Mouse (Mus musculus) heart, embryonic 11.5 days (tissue): Measurements from ENCODE around the gene Cox6b2. TPM values are rescaled to one million over a fixed set of nuclear protein-coding genes. Genes with fewer than 3 reads are reported as not detected.

Source experiments
- ATAC-seq: fragments of 200-750 bp; cut with Nextera tagmentation; replicated peaks from 2 replicates; pipeline ENCODE4 v1.8.0; 2017; ENCODE audit warnings: moderate library complexity; ENCODE audit not compliant: insufficient number of reproducible peaks, low FRiP score, low TSS enrichment
- H3K27ac ChIP-seq: fragments of 300-500 bp; sonication (generic); 2 replicates; pipeline ENCODE4 v1.5.1; 2014; ENCODE audit warnings: mild to moderate bottlenecking, low read depth, low read length
- H3K27me3 ChIP-seq: fragments of 300-500 bp; sonication (generic); 2 replicates; pipeline ENCODE4 v1.6.1; 2014; ENCODE audit warnings: mild to moderate bottlenecking, low read length, mixed read lengths; ENCODE audit not compliant: control insufficient read depth, insufficient read depth
- H3K36me3 ChIP-seq: fragments of 300-500 bp; sonication (generic); 2 replicates; pipeline ENCODE4 v1.6.1; 2014; ENCODE audit warnings: mild to moderate bottlenecking, low read length, moderate library complexity, mixed read lengths; ENCODE audit not compliant: control insufficient read depth, insufficient read depth
- H3K4me1 ChIP-seq: fragments of 300-500 bp; sonication (generic); 2 replicates; pipeline ENCODE4 v1.6.1; 2014; ENCODE audit warnings: low read length; ENCODE audit not compliant: control insufficient read depth, insufficient read depth
- H3K4me2 ChIP-seq: fragments of 300-500 bp; sonication (generic); 2 replicates; pipeline ENCODE4 v1.6.1; 2014; ENCODE audit warnings: mild to moderate bottlenecking, moderate library complexity
- H3K4me3 ChIP-seq: fragments of 300-500 bp; sonication (generic); 2 replicates; pipeline ENCODE4 v1.5.1; 2014; ENCODE audit warnings: low read depth, low read length
- H3K9ac ChIP-seq: fragments of 300-500 bp; sonication (generic); 2 replicates; pipeline ENCODE4 v1.6.1; 2014; ENCODE audit warnings: mild to moderate bottlenecking, low read depth, low read length, moderate library complexity
- H3K9me3 ChIP-seq: fragments of 300-500 bp; sonication (generic); replicated peaks from 2 replicates; pipeline ENCODE4 v1.6.1; 2016; ENCODE audit warnings: low read length; ENCODE audit not compliant: control insufficient read depth
- WGBS: fragments of 180-500 bp; shearing (Covaris S2); extraction: QIAGEN DNeasy Blood & Tissue Kit; methylation state at CpG from one replicate; pipeline ENCODE4 v1.1.7; 2014; ENCODE audit not compliant: insufficient replicate concordance; 5-methylcytosine and 5-hydroxymethylcytosine counted together
- polyA plus RNA-seq: library from polyadenylated mRNA; unstranded; fragments of >200 nt; fragmentation: Nextera tagmentation; extraction: Ambion mirVana; gene quantifications from 2 replicates; pipeline ENCODE4 v1.2.1, GENCODE M21; 2014

The Cox6b2 gene
- polyA plus RNA-seq, 1 experiment from 2014 or later, result 42.4 TPM

- Histone ChIP-seq H3K4me1 (peaks cover 18% of the 10 kb centered on the region), H3K36me3 (peaks cover 13% of the 10 kb centered on the region), H3K27ac (0 out of 2 replicates have a peak overlapping the region, but pooled peaks have one; percentile 71), H3K9me3 (no peaks in the 10 kb centered on the region), H3K4me2 (0 out of 2 replicates have a peak overlapping the region, but pooled peaks have one; percentile 20), H3K27me3 (no peaks in the 10 kb centered on the region), H3K4me3 (no peak overlapping the region), H3K9ac (no peak overlapping the region)
- no peak for ATAC-seq
- 78% methylated on average over 20 of the region's 22 CpGs for WGBS
Observed at GRCm38 (mm10) chr7:4746326-4746980, 6.4 kb downstream of the Cox6b2 start.

DNA sequence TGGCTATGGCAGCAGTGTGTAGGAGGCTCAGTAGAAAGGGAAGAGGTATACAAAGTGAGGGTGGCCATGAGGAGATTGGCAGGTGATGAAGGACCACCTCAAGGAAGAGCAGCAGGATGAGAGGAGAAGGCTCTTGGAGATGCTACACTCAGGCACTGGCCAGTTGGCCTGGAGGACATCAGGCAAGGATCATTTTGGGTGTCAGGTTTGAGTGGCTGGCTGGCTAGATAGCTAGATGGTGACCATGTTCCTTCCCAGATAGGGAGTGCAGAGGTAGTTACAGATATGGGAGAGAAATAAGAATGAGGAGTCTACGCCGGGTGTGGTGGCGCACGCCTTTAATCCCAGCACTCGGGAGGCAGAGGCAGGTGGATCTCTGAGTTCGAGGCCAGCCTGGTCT is 8.0 kb downstream of the Cox6b2 start:
- Histone ChIP-seq H3K9ac (no peak overlapping the region), H3K4me3 (no peak overlapping the region), H3K4me2 (no peak overlapping the region), H3K27me3 (no peaks in the 10 kb centered on the region), H3K36me3 (peaks cover 13% of the 10 kb centered on the region), H3K9me3 (no peaks in the 10 kb centered on the region), H3K27ac (no peak overlapping the region), H3K4me1 (peaks cover 20% of the 10 kb centered on the region)
- ATAC-seq, result no peak
- 85% methylated on average over 5 of the region's 6 CpGs for WGBS

- no peak for ATAC-seq
- Histone ChIP-seq H3K4me3 (no peak overlapping the region), H3K27me3 (no peaks in the 10 kb centered on the region), H3K9me3 (no peaks in the 10 kb centered on the region), H3K36me3 (peaks cover 13% of the 10 kb centered on the region), H3K4me2 (0 out of 2 replicates have a peak overlapping the region, but pooled peaks have one; percentile 22), H3K9ac (0 out of 2 replicates have a peak overlapping the region, but pooled peaks have one; percentile 3), H3K27ac (no peak overlapping the region), H3K4me1 (peaks cover 20% of the 10 kb centered on the region)
- WGBS, result 49% methylated on average over 2 of the region's 2 CpGs
Observed at GRCm38 (mm10) chr7:4743354-4743753, 9.5 kb downstream of the Cox6b2 start.

- no peak for ATAC-seq
- H3K27ac ChIP-seq, result no peak overlapping the region
- no peaks in the 10 kb centered on the region for H3K9me3 ChIP-seq
- H3K4me3 ChIP-seq, result no peak overlapping the region; the same call in 1 of the 2 replicates
- 84% methylated on average over 6 of the region's 6 CpGs for WGBS
- H3K9ac ChIP-seq, result peak overlapping the region; percentile 34; the same call in 1 of the 2 replicates
- peaks cover 13% of the 10 kb centered on the region for H3K36me3 ChIP-seq
- peak overlapping the region; percentile 78; the same call in 1 of the 2 replicates for H3K4me2 ChIP-seq
- H3K27me3 ChIP-seq, result no peaks in the 10 kb centered on the region
- H3K4me1 ChIP-seq, result peaks cover 20% of the 10 kb centered on the region
Observed at GRCm38 (mm10) chr7:4742482-4742819, 10.4 kb downstream of the Cox6b2 start.

DNA sequence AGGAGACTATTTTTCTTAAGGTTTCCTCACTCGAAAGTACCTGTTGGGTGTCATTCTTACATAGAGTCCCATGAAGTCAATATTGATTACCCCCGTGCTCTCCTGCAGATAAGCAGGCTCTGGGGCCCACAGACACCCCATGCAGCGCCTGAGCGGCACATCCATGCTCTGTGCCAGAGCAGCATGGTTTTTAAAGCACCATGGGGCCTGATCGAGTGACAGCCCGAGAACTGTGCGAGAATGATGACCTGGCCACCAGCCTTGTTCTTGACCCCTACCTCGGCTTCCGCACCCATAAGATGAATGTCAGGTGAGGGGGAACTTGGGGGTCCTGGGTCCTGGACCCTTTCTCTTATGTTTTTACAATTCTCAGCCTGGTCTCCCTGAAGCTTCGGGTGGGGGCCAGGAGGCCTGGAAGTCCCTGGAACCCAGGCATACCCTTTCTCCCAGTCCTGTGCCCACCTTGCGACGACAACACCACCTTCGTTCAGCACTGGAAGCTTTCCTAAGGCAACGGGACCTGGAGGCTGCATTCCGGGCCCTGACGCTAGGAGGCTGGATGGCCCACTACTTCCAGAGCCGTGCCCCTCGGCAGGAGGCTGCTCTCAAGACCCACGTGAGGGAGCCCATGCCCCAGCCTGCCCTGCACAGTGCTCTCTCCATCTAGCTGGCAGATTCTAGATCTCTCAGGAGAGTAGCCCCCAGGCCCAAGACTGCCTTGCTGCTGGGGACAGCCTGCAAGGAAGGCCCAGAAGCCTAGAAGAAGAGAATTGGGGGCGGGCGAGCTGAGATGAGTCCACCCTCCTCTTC is 11.0 kb downstream of the Cox6b2 start:
- Histone ChIP-seq H3K27ac (peak overlapping the region; percentile 93; the same call in 1 of the 2 replicates), H3K4me2 (peak overlapping the region; percentile 78), H3K27me3 (no peaks in the 10 kb centered on the region), H3K4me1 (peaks cover 20% of the 10 kb centered on the region), H3K9me3 (no peaks in the 10 kb centered on the region), H3K9ac (peak overlapping the region; percentile 91), H3K4me3 (peak overlapping the region; percentile 86), H3K36me3 (peaks cover 13% of the 10 kb centered on the region)
- 79% methylated on average over 21 of the region's 21 CpGs for WGBS
- no peak for ATAC-seq

DNA sequence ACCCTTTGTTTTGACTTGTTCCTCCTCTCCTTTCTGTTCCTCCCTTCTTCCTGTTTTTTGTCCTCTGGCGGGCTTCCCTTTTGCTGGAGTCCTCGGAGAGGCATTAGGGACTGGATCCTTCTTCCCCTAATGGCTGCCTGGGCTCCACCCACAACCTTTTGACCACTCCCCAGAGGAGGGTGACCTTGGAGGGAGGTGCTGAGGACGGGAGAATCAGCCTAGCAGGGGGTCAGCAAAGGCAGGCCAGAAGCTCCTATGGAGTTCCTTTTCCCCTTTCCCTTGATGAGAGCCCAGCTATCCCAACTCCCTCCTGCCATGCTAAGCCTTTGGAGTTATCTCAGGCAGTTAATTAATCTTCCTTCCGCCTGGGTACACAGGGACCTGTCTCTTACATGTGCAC is 11.7 kb downstream of the Cox6b2 start:
- Histone ChIP-seq H3K27me3 (no peaks in the 10 kb centered on the region), H3K27ac (peak overlapping the region; percentile 93), H3K9ac (peak overlapping the region; percentile 91), H3K36me3 (peaks cover 9% of the 10 kb centered on the region), H3K9me3 (no peaks in the 10 kb centered on the region), H3K4me1 (peaks cover 20% of the 10 kb centered on the region), H3K4me2 (peak overlapping the region; percentile 78), H3K4me3 (peak overlapping the region; percentile 86)
- no peak for ATAC-seq
- WGBS, result 4% methylated on average over 4 of the region's 4 CpGs

- 0% methylated on average over 7 of the region's 14 CpGs for WGBS
- Histone ChIP-seq H3K4me3 (peak overlapping the region; percentile 86), H3K9me3 (no peaks in the 10 kb centered on the region), H3K27ac (peak overlapping the region; percentile 93), H3K27me3 (no peaks in the 10 kb centered on the region), H3K9ac (peak overlapping the region; percentile 91), H3K36me3 (peaks cover 3% of the 10 kb centered on the region; the same call in 1 of the 2 replicates), H3K4me1 (peaks cover 20% of the 10 kb centered on the region), H3K4me2 (peak overlapping the region; percentile 78)
- ATAC-seq, result peak; percentile 7; the same call in 1 of the 2 replicates
Observed at GRCm38 (mm10) chr7:4740309-4740727, 12.6 kb downstream of the Cox6b2 start.

DNA sequence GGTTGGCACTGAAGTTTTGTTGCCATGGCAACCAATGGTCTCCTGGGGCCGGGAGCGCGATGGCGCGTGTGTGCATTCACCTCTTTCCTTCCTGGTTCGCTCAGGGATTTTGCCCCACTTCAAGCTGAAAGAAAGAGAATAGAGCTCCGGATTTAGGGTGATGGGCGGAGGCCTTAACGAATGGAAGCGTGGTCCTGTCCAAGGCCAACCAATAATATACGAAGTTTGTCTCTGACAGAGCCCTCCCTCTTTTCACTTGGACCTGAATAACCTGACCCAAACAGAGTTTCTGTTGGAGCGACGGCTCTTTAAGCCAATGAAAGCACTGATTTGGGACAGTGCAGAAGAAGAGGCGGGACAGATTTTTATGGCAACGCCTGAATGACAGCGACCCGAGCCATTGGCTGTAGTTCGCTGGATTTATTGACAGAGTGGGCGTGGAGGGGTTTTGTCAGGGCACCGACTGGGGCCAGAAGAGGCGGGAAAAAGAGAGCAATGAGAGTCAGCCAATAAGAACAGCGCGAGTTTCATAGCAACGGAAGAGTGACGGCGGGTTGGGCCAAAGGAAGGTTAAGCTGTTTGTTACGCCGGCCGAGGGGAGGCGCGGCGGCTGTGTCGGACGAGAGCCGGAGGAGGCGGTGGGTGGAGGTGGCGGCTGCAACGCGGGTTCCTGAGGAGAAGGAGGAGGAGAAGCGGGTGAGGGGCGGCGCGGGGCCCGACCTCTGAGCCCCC is 13.2 kb downstream of the Cox6b2 start, which contains the start of gene Kmt5c:
Kmt5c (plus strand) TSS at position 572 of the 732 bp plus-strand sequence.
- Histone ChIP-seq H3K9ac (peak within 1 kb of the TSS; percentile 91), H3K4me2 (peak within 1 kb of the TSS; percentile 78), H3K36me3 (0 out of 2 replicates have a peak, but pooled peaks cover 3% of the 10 kb centered on the region), H3K27me3 (no peaks in the 10 kb centered on the region), H3K9me3 (no peaks in the 10 kb centered on the region), H3K27ac (peak within 1 kb of the TSS; percentile 93), H3K4me1 (peaks cover 20% of the 10 kb centered on the region), H3K4me3 (peak within 1 kb of the TSS; percentile 86)
- under 1% methylated on average over 38 of the region's 44 CpGs for WGBS
- ATAC-seq, result peak; percentile 94
